Mouse (Mus musculus) E14TG2a.4 (cell line): ENCODE results near the gene Scamp5.
"Not testable (repeated sequence)": the region's sequence is repeated elsewhere in the genome, so short reads cannot be mapped to it uniquely, and the experiment has no call there.

Experiments
- H3K27me3 ChIP-seq: 2 replicates; pipeline ENCODE4 v1.6.1; 2014; ENCODE audit warnings: low read length, control low read depth; ENCODE audit not compliant: insufficient read depth
- H3K36me3 ChIP-seq: 2 replicates; pipeline ENCODE4 v1.6.1; 2014; ENCODE audit warnings: low read length, control low read depth; ENCODE audit not compliant: insufficient read depth
- H3K4me1 ChIP-seq: replicated peaks from 2 replicates; pipeline ENCODE4 v1.6.1; 2014; ENCODE audit warnings: low read depth, low read length, control low read depth
- H3K4me3 ChIP-seq: replicated peaks from 2 replicates; pipeline ENCODE4 v1.5.1; 2014; ENCODE audit warnings: mild to moderate bottlenecking, low read length
- H3K9me3 ChIP-seq: 2 replicates; pipeline ENCODE4 v1.6.1; 2014; ENCODE audit warnings: low read length, control low read depth
- CTCF ChIP-seq: conservative IDR thresholded peaks from 2 replicates; pipeline ENCODE4 v1.5.1; 2014; ENCODE audit warnings: low read length
- NANOG ChIP-seq: IDR thresholded peaks from 2 replicates; pipeline ENCODE4 v1.6.1; 2014; ENCODE audit warnings: borderline replicate concordance, low read length, mixed read lengths
- POU5F1 ChIP-seq: IDR thresholded peaks from 2 replicates; pipeline ENCODE4 v1.6.1; 2014; ENCODE audit warnings: low read length, borderline replicate concordance

Gene Scamp5

GRCm38 (mm10) chr9:57431202-57431601 is 36.7 kb downstream of the Scamp5 start:
- Histone ChIP-seq H3K4me1 (peaks cover 97% of the 10 kb centered on the region), H3K4me3 (peak overlapping the region; percentile 14; the same call in 1 of the 2 replicates), H3K9me3 (no peaks in the 10 kb centered on the region), H3K27me3 (no peaks in the 10 kb centered on the region), H3K36me3 (peaks cover 75% of the 10 kb centered on the region)
- no peak for TF ChIP-seq NANOG
- 0 out of 2 replicates have a peak, but pooled peaks have one; percentile 0 for TF ChIP-seq POU5F1

DNA sequence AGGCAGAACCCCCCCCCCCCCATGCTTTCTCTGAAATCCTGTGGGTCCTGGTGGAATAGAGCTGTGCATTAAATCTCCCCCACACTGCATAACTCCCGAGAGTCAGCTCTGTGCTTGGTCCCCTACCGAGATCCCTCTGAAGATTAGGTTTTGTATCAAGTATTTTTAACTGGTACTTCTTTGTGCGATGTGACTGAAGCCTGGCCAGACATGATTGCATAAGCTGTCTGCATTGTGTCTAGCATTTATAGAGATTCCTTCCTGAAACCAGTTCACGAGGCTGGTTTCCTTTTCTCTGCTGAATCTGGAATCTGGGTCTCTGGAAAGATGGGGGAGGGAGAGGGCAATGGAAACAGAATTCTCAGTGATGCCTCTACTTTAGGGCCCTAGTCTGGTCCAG is 39.5 kb downstream of the Scamp5 start:
- TF ChIP-seq CTCF: no peak
- TF ChIP-seq POU5F1: no peak
- TF ChIP-seq NANOG: no peak

GRCm38 (mm10) chr9:57427937-57428336 is 39.9 kb downstream of the Scamp5 start:
- peaks cover 73% of the 10 kb centered on the region for H3K4me1 ChIP-seq
- H3K9me3 ChIP-seq: no peaks in the 10 kb centered on the region
- TF ChIP-seq NANOG (no peak), CTCF (no peak), POU5F1 (no peak)
- no peak overlapping the region; the same call in 1 of the 2 replicates for H3K4me3 ChIP-seq
- H3K27me3 ChIP-seq: no peaks in the 10 kb centered on the region
- H3K36me3 ChIP-seq: peaks cover 66% of the 10 kb centered on the region

More for the DNA sequence above, 39.5 kb downstream of the Scamp5 start:
- H3K4me3 ChIP-seq: no peak overlapping the region
- no peaks in the 10 kb centered on the region for H3K9me3 ChIP-seq
- H3K27me3 ChIP-seq: no peaks in the 10 kb centered on the region
- peaks cover 78% of the 10 kb centered on the region for H3K4me1 ChIP-seq
- H3K36me3 ChIP-seq: peaks cover 66% of the 10 kb centered on the region

- H3K4me3 ChIP-seq, H3K9me3 ChIP-seq, H3K27me3 ChIP-seq: not testable (repeated sequence)
- Histone ChIP-seq H3K4me1 (peaks cover 65% of the 10 kb centered on the region), H3K36me3 (peaks cover 64% of the 10 kb centered on the region)
Measured at GRCm38 (mm10) chr9:57427123-57427522, 40.7 kb downstream of the Scamp5 start.

- H3K4me1 ChIP-seq: peaks cover 61% of the 10 kb centered on the region
- H3K27me3 ChIP-seq: no peaks in the 10 kb centered on the region
- H3K36me3 ChIP-seq: peaks cover 66% of the 10 kb centered on the region
- TF ChIP-seq NANOG: no peak
- no peak for TF ChIP-seq CTCF
- no peak for TF ChIP-seq POU5F1
- H3K4me3 ChIP-seq: no peak overlapping the region
- no peaks in the 10 kb centered on the region for H3K9me3 ChIP-seq
Measured at GRCm38 (mm10) chr9:57425116-57425515, 42.7 kb downstream of the Scamp5 start.

- H3K4me1 ChIP-seq: peaks cover 52% of the 10 kb centered on the region
- no peaks in the 10 kb centered on the region for H3K27me3 ChIP-seq
- TF ChIP-seq CTCF (no peak), POU5F1 (no peak), NANOG (no peak)
- no peaks in the 10 kb centered on the region for H3K9me3 ChIP-seq
- H3K4me3 ChIP-seq: no peak overlapping the region
- peaks cover 64% of the 10 kb centered on the region for H3K36me3 ChIP-seq
Measured at GRCm38 (mm10) chr9:57424066-57424465, 43.8 kb downstream of the Scamp5 start.

DNA sequence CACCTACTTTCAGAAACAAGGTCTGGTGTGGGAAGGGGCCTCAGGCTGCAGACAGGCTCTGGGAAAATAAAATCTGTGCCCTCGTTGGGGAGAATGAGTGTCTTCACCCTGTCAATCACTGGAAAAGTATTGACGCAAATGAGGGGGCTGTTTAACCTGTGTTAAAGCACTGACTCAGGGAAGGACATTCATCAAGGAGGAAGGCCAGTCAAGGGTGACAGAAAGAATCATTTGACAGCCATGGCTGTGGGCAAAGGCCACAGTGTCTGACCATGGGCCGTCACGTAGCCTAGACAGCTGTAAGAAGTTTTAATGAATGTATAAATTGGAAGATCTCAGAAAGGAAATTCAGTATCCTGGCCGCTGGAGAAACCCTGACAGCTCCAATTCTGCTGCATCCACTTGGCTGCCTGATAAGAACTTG is 46.2 kb downstream of the Scamp5 start:
- TF ChIP-seq POU5F1: no peak
- no peak for TF ChIP-seq NANOG
- TF ChIP-seq CTCF: no peak
- H3K27me3 ChIP-seq: no peaks in the 10 kb centered on the region

GRCm38 (mm10) chr9:57421121-57421571 is 46.7 kb downstream of the Scamp5 start:
- peaks cover 72% of the 10 kb centered on the region for H3K36me3 ChIP-seq
- peaks cover 24% of the 10 kb centered on the region for H3K4me1 ChIP-seq
- H3K9me3 ChIP-seq: no peaks in the 10 kb centered on the region
- H3K27me3 ChIP-seq: no peaks in the 10 kb centered on the region
- TF ChIP-seq POU5F1 (no peak), NANOG (no peak), CTCF (no peak)
- H3K4me3 ChIP-seq: peak overlapping the region; percentile 55

More for the DNA sequence above, 46.2 kb downstream of the Scamp5 start:
- H3K9me3 ChIP-seq: no peaks in the 10 kb centered on the region
- peaks cover 78% of the 10 kb centered on the region for H3K36me3 ChIP-seq
- H3K4me1 ChIP-seq: peaks cover 30% of the 10 kb centered on the region
- no peak overlapping the region for H3K4me3 ChIP-seq

DNA sequence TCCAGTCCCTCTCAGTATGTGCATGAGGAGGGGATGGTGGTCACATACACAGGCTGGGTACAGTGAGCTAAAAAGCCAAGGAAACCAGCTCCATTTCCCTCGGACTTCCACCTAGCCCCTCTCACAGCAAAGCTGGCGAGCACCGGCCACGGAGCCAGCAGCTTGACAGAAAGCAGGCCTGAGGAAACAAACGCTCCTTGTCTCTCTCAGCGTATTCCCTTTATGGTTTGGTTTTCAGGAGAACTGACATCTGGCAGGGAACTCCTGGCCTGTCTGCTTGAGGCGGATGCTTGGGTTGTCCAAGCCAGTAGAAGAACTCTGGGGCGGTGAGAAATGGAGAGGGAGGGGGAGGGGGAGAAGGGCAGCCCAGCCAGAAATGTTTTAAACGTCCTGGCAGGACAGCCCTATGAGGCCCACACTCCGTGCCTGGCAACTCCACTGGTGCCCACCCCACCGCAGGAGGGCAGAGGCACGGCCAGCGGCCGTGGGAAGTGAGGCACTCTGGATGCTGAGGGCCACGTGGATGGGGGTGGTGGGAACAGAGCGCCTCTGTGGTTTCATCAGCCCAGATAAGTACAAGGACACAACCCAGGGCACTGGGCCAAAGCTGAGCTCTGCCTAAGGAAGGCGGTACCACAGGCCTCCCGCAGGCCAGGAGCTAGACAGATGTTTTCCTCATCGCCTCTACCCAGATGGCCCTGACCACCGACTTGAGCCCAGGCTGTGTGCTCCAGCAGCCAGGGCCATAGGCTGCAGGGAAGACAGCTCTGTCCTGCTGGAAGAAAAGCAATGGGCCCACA is 47.3 kb downstream of the Scamp5 start:
- Histone ChIP-seq H3K4me3 (peak overlapping the region; percentile 55), H3K27me3 (no peaks in the 10 kb centered on the region), H3K9me3 (no peaks in the 10 kb centered on the region), H3K4me1 (peaks cover 22% of the 10 kb centered on the region), H3K36me3 (peaks cover 74% of the 10 kb centered on the region)
- TF ChIP-seq NANOG (no peak), POU5F1 (no peak), CTCF (no peak)
